Mouse (Mus musculus) thymus, postnatal 36 days (tissue): ENCODE data around the gene Wfdc15b.
A peak's percentile ranks its signal among the peaks of the same experiment; 100 is the strongest.
"Not testable (repeated sequence)": the region's sequence is repeated elsewhere in the genome, so short reads cannot be mapped to it uniquely, and the experiment has no call there.

Experiments
- DNase-seq, 2 experiments: peaks; one replicate each; pipeline ENCODE4 v3.0.0; 2022; ENCODE audit warnings: mixed read lengths in 2 of 2

Gene Wfdc15b

GRCm38 (mm10) chr2:164221522-164221921, at the start of gene Wfdc15b:
Wfdc15b (minus strand) TSS chr2:164221660.
- DNase-seq, result no peak

- DNase-seq, result not testable (repeated sequence)
Measured at GRCm38 (mm10) chr2:164256540-164256939, 35.1 kb upstream of the Wfdc15b start, which contains the start of gene Svs3b. Svs3b (minus strand) TSS chr2:164256640.

GRCm38 (mm10) chr2:164238366-164238765, 16.9 kb upstream of the Wfdc15b start, which contains the start of gene Svs2:
Svs2 (minus strand) TSS chr2:164238466.
- no peak for DNase-seq

- no peak for DNase-seq
Measured at GRCm38 (mm10) chr2:164232671-164233070, 11.2 kb upstream of the Wfdc15b start.

GRCm38 (mm10) chr2:164228361-164229070, 7.1 kb upstream of the Wfdc15b start:
- DNase-seq, result no peak

GRCm38 (mm10) chr2:164219295-164219694, 2.2 kb downstream of the Wfdc15b start:
- no peak for DNase-seq

- no peak for DNase-seq
Measured at GRCm38 (mm10) chr2:164212711-164213110, 8.7 kb downstream of the Wfdc15b start.

GRCm38 (mm10) chr2:164210892-164211291, 10.6 kb downstream of the Wfdc15b start:
- no peak for DNase-seq

- no peak for DNase-seq
Measured at GRCm38 (mm10) chr2:164206676-164207075, 14.8 kb downstream of the Wfdc15b start.

- DNase-seq, result not testable (repeated sequence)
Measured at GRCm38 (mm10) chr2:164206011-164206410, 15.4 kb downstream of the Wfdc15b start.

- no peak for DNase-seq
Measured at GRCm38 (mm10) chr2:164199626-164200327, 21.7 kb downstream of the Wfdc15b start, which contains the start of gene Wfdc15a. Wfdc15a (minus strand) TSS chr2:164200130.

GRCm38 (mm10) chr2:164196700-164196990, 24.8 kb downstream of the Wfdc15b start:
- no peak for DNase-seq

- DNase-seq, result no peak
Measured at GRCm38 (mm10) chr2:164195971-164196699, 25.3 kb downstream of the Wfdc15b start.

- DNase-seq, result no peak
Measured at GRCm38 (mm10) chr2:164194959-164195630, 26.4 kb downstream of the Wfdc15b start.

GRCm38 (mm10) chr2:164192279-164192678, 29.2 kb downstream of the Wfdc15b start:
- no peak for DNase-seq

- DNase-seq, result no peak
Measured at GRCm38 (mm10) chr2:164190576-164190975, 30.9 kb downstream of the Wfdc15b start, which contains the start of gene Wfdc12. Wfdc12 (minus strand) TSS chr2:164190608.

- no peak for DNase-seq
Measured at GRCm38 (mm10) chr2:164188722-164189121, 32.7 kb downstream of the Wfdc15b start.

GRCm38 (mm10) chr2:164184145-164184719, 37.2 kb downstream of the Wfdc15b start:
- DNase-seq, result no peak

- no peak for DNase-seq
Measured at GRCm38 (mm10) chr2:164183340-164183739, 38.1 kb downstream of the Wfdc15b start.

GRCm38 (mm10) chr2:164182692-164183255, 38.7 kb downstream of the Wfdc15b start, which contains the start of gene Wfdc5:
Wfdc5 (minus strand) TSS chr2:164182742.
- DNase-seq, result no peak

- DNase-seq, result no peak
Measured at GRCm38 (mm10) chr2:164180770-164181169, 40.7 kb downstream of the Wfdc15b start.

- DNase-seq, result peak; percentile 32 to 35
Measured at GRCm38 (mm10) chr2:164180124-164180523, 41.3 kb downstream of the Wfdc15b start.
